Mouse (Mus musculus) hindbrain, embryonic 13.5 days (tissue): ENCODE measurements around the gene Rai14. TPM values are rescaled to one million over a fixed set of nuclear protein-coding genes. Genes with fewer than 3 reads are reported as not detected.

Experiments used
- ATAC-seq: fragments of 200-750 bp; cut with Nextera tagmentation; 2 replicates; pipeline ENCODE4 v1.8.0; 2017; ENCODE audit warnings: moderate TSS enrichment; ENCODE audit not compliant: low FRiP score
- H3K27ac ChIP-seq: fragments of 300-500 bp; sonication (generic); 2 replicates; pipeline ENCODE4 v1.5.1; 2015; ENCODE audit warnings: inconsistent platforms, mild to moderate bottlenecking, moderate library complexity
- H3K27me3 ChIP-seq: fragments of 300-500 bp; sonication (generic); 2 replicates; pipeline ENCODE4 v1.6.1; 2015; ENCODE audit warnings: mild to moderate bottlenecking, inconsistent platforms
- H3K36me3 ChIP-seq: fragments of 300-500 bp; sonication (generic); 2 replicates; pipeline ENCODE4 v1.6.1; 2015; ENCODE audit warnings: mild to moderate bottlenecking, inconsistent platforms
- H3K4me1 ChIP-seq: fragments of 300-500 bp; sonication (generic); replicated peaks from 2 replicates; pipeline ENCODE4 v1.6.1; 2015; ENCODE audit warnings: inconsistent platforms
- H3K4me2 ChIP-seq: fragments of 300-500 bp; sonication (generic); 2 replicates; pipeline ENCODE4 v1.6.1; 2015; ENCODE audit warnings: inconsistent platforms, mild to moderate bottlenecking, moderate library complexity
- H3K4me3 ChIP-seq: fragments of 300-500 bp; sonication (generic); 2 replicates; pipeline ENCODE4 v1.5.1; 2015; ENCODE audit warnings: mild to moderate bottlenecking, inconsistent platforms
- H3K9ac ChIP-seq: fragments of 300-500 bp; sonication (generic); 2 replicates; pipeline ENCODE4 v1.6.1; 2015; ENCODE audit warnings: mild to moderate bottlenecking, inconsistent platforms
- H3K9me3 ChIP-seq: fragments of 300-500 bp; sonication (generic); 2 replicates; pipeline ENCODE4 v1.6.1; 2016; ENCODE audit warnings: inconsistent platforms
- WGBS: fragments of 180-500 bp; shearing (Covaris S2); methylation state at CpG from one replicate; pipeline ENCODE4 v1.1.7; 2015; 5-methylcytosine and 5-hydroxymethylcytosine counted together
- polyA plus RNA-seq: library from polyadenylated mRNA; unstranded; fragments of >200 nt; fragmentation: Nextera tagmentation; extraction: Ambion mirVana; gene quantifications from 2 replicates; pipeline ENCODE4 v1.2.1, GENCODE M21; 2015

Rai14 gene
- polyA plus RNA-seq, 1 experiment from 2014 or later, result 19.1 TPM

DNA sequence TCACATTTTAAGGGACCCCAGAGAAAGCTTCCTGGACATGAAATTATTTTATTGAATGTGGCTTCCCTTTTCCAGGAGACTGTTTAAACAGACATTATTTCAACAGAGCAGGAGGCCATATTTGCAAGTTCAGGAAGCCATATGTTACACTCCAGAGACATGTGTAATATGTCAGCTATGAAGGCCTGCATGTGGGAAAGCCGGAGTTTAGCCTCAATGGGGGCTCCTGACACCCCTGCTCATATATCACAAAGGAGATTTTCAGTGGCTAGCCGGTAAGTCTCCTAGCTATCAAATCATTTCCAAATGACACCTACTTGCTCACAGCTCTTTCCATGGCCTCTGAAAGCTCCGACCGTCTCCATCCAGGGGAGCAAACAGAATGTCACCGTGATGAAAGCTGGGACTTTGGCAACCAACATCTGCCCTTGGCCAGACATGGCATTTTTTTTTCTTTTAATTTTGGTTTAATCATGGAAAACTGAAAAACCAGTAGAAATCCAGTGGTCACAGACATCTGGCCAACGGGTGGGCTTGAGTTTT lies 77.1 kb downstream of the Rai14 start:
- Histone ChIP-seq H3K9ac (no peak overlapping the region), H3K36me3 (0 out of 2 replicates have a peak, but pooled peaks cover 3% of the 10 kb centered on the region), H3K4me1 (peaks cover 19% of the 10 kb centered on the region), H3K9me3 (no peaks in the 10 kb centered on the region), H3K27me3 (no peaks in the 10 kb centered on the region), H3K4me2 (no peak overlapping the region), H3K4me3 (no peak overlapping the region), H3K27ac (no peak overlapping the region)
- WGBS, result 73% methylated on average over 6 of the region's 6 CpGs
- no peak for ATAC-seq

DNA sequence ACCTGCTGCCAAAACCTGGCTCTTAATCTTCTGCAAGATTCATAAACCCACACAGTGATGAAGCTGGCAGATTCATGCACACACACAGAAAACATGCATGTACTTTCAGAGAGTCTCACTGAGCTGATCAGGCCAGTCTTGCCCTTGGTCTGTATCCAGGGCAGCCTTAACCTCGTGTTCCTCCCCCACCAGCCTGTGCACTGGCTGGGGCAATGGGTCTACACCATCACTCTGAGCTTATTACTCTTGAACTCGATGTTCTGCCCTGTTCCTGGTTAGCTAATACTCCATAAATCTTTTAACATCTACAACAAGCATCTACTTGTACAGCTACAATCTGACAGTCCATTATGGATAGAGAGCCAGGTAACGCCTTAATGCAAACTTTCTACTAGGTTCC lies 77.6 kb downstream of the Rai14 start:
- no peaks in the 10 kb centered on the region for H3K9me3 ChIP-seq
- H3K4me1 ChIP-seq, result peaks cover 18% of the 10 kb centered on the region
- no peak overlapping the region for H3K4me3 ChIP-seq
- WGBS, result 89% methylated on average over 3 of the region's 3 CpGs
- no peaks in the 10 kb centered on the region for H3K27me3 ChIP-seq
- no peak overlapping the region for H3K9ac ChIP-seq
- H3K27ac ChIP-seq, result no peak overlapping the region
- H3K36me3 ChIP-seq, result peaks cover 7% of the 10 kb centered on the region
- no peak for ATAC-seq
- no peak overlapping the region for H3K4me2 ChIP-seq

DNA sequence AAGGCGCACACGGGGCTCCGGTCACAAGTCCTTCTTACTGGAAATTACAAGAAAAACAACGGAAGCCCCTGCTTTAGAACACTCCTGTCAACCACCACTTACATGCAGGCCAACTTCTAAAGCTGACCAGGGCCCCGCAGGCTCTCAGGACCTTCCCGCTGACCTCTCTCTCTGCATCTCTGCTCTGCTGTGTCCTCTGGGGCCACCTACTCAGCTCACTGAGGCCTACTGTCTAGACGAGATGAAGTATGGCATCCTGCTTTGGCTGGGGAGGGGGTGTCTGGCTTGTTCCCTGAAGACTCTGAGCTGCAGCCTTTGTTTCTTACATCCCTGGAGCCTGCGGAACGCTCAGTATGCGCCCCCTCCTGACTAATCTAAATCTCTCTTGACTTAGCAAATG lies 79.3 kb downstream of the Rai14 start:
- Histone ChIP-seq H3K4me1 (peaks cover 18% of the 10 kb centered on the region), H3K9me3 (no peaks in the 10 kb centered on the region), H3K36me3 (peaks cover 7% of the 10 kb centered on the region), H3K9ac (no peak overlapping the region), H3K4me2 (no peak overlapping the region), H3K4me3 (no peak overlapping the region), H3K27me3 (no peaks in the 10 kb centered on the region), H3K27ac (peak overlapping the region; percentile 61)
- 37% methylated on average over 10 of the region's 10 CpGs for WGBS
- ATAC-seq, result no peak

DNA sequence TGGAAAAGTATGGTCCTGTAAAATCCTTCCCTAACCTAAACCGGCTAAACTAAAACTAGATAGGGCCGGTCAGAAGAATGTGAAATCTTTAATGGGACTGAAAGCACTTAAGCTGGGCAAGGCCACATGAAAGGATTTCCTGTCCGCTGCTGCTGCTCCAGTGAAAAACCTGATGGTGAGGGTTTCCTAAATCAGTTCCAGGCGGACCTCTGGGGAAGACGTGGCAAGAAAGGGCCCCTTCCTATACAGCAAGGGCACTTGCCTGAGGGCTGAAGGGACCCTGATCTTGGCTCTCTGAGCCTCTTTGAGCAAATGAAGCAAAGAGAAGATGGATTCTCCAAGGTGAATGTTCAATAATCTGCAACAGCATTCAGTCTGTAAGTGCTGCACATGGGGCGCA lies 80.2 kb downstream of the Rai14 start:
- H3K27ac ChIP-seq, result no peak overlapping the region; the same call in 1 of the 2 replicates
- no peaks in the 10 kb centered on the region for H3K9me3 ChIP-seq
- no peak overlapping the region for H3K9ac ChIP-seq
- WGBS, result 74% methylated on average over 6 of the region's 6 CpGs
- H3K4me1 ChIP-seq, result peaks cover 18% of the 10 kb centered on the region
- no peak overlapping the region for H3K4me3 ChIP-seq
- no peaks in the 10 kb centered on the region for H3K27me3 ChIP-seq
- ATAC-seq, result no peak
- no peak overlapping the region for H3K4me2 ChIP-seq
- H3K36me3 ChIP-seq, result peaks cover 7% of the 10 kb centered on the region

DNA sequence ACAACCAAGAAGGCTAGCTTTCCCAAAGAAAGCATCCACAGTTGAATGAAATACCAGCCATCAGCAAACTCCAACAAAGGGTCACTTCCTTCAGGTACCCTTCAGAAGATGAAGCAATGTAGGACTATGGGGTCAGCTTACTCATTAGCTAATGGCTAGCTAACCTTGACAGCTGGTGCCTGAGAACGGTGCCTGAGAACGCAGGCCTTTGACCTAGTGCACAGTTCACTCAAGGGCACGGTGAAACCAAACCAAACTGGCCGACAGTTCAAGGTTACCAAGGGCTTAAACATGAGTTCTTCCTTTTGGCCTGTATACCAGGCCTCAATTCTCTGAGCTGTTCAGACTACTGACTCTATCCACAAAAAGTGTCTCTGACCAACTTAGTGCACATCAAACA lies 81.0 kb downstream of the Rai14 start:
- 90% methylated on average over 4 of the region's 4 CpGs for WGBS
- no peak overlapping the region for H3K4me2 ChIP-seq
- no peak for ATAC-seq

DNA sequence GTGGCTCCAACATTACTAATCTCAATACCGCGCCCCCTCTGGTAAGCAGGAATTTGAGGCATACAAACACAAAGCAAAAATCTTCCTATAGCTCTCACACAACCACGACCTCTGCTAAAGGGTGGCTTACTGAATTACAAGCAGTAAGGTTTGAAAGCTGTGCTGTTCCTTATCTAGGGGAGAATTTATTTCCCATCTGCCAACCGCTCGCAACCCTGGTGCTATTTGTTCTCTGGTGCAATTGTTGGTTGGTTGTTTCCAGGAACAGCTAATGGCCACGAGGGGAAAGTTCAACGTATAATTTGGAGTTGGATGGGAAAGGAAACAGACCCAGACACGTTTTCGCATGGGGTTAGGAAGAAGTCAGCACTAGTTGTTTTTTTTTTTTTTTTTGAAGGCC lies 81.8 kb downstream of the Rai14 start:
- Histone ChIP-seq H3K9me3 (no peaks in the 10 kb centered on the region), H3K9ac (no peak overlapping the region), H3K27me3 (no peaks in the 10 kb centered on the region), H3K27ac (no peak overlapping the region), H3K4me2 (no peak overlapping the region), H3K4me1 (peaks cover 18% of the 10 kb centered on the region), H3K36me3 (peaks cover 7% of the 10 kb centered on the region), H3K4me3 (no peak overlapping the region)
- WGBS, result 85% methylated on average over 9 of the region's 9 CpGs
- no peak for ATAC-seq

More for the DNA sequence above, 81.0 kb downstream of the Rai14 start:
- Histone ChIP-seq H3K4me1 (peaks cover 18% of the 10 kb centered on the region), H3K27me3 (no peaks in the 10 kb centered on the region), H3K9me3 (no peaks in the 10 kb centered on the region), H3K4me3 (no peak overlapping the region), H3K27ac (no peak overlapping the region), H3K9ac (no peak overlapping the region), H3K36me3 (peaks cover 7% of the 10 kb centered on the region)

DNA sequence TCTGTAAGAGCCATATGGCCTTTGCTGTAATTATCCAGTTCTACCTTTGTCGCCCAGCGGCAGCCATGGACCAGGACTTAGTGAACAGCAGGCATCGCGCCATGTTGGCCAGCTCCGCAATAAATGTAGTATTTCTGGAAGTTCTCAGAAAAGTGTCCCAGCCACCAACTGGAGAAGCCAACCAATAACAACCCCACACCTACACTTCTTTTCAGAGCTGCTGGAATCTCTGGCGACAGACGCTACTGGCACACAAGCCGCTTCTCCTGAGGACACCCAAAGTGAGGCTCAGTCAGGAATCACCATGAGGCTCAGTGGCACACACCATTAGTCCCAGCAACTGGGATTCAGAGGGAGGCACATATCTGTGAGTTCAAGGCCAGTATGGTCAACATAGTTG lies 82.4 kb downstream of the Rai14 start:
- peaks cover 7% of the 10 kb centered on the region for H3K36me3 ChIP-seq
- no peak overlapping the region for H3K4me3 ChIP-seq
- H3K27me3 ChIP-seq, result no peaks in the 10 kb centered on the region
- no peak overlapping the region for H3K9ac ChIP-seq
- no peak for ATAC-seq
- WGBS, result 98% methylated on average over 8 of the region's 8 CpGs
- H3K4me2 ChIP-seq, result no peak overlapping the region
- H3K27ac ChIP-seq, result no peak overlapping the region
- H3K4me1 ChIP-seq, result peaks cover 18% of the 10 kb centered on the region
- H3K9me3 ChIP-seq, result no peaks in the 10 kb centered on the region

DNA sequence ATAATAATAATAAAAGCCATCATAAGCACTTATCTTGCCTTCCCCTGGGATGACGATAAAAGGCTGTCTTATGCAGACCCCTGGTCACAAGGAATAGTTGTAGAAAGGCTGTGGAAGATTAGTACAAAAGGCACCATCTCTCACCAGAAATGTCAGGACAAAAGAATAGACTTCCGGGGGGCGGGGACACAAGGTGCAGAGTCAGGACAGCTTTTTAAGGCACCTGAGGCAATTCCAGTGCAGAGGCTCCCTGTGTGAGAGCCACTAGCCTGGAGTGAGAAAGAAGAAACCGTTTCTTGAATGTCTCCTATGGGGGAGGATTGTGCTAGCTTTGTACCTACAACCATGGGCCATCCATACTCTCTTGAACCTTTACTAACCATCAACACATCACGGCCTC lies 82.9 kb downstream of the Rai14 start:
- Histone ChIP-seq H3K9me3 (no peaks in the 10 kb centered on the region), H3K27me3 (no peaks in the 10 kb centered on the region), H3K36me3 (peaks cover 7% of the 10 kb centered on the region), H3K4me3 (no peak overlapping the region), H3K4me1 (peaks cover 18% of the 10 kb centered on the region), H3K9ac (no peak overlapping the region), H3K27ac (no peak overlapping the region), H3K4me2 (no peak overlapping the region)
- no peak for ATAC-seq
- 93% methylated on average over 5 of the region's 5 CpGs for WGBS

DNA sequence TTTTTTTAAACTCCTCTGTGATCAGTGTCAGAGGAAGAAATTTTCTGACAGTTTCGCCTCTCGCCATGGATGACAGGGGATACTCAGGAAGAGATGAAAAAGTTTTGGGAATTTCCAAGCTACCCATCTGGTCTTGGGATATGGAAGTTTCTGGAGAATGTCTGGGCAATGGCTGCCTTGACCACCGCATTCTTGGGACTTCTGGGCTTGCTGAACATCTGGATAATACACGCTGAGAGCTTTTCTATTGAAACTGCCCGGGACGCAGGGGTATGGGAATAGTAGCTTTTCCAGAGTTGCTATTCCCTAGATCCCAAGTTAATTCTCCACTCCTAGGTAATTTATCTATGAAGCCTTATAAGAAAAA lies 85.5 kb downstream of the Rai14 start:
- H3K4me1 ChIP-seq, result peaks cover 1% of the 10 kb centered on the region; the same call in 1 of the 2 replicates
- H3K36me3 ChIP-seq, result peaks cover 7% of the 10 kb centered on the region
- H3K9me3 ChIP-seq, result no peaks in the 10 kb centered on the region
- WGBS, result 87% methylated on average over 6 of the region's 6 CpGs
- no peak for ATAC-seq
- no peak overlapping the region for H3K27ac ChIP-seq
- no peak overlapping the region for H3K4me3 ChIP-seq
- no peak overlapping the region for H3K9ac ChIP-seq
- H3K4me2 ChIP-seq, result no peak overlapping the region
- no peaks in the 10 kb centered on the region for H3K27me3 ChIP-seq

DNA sequence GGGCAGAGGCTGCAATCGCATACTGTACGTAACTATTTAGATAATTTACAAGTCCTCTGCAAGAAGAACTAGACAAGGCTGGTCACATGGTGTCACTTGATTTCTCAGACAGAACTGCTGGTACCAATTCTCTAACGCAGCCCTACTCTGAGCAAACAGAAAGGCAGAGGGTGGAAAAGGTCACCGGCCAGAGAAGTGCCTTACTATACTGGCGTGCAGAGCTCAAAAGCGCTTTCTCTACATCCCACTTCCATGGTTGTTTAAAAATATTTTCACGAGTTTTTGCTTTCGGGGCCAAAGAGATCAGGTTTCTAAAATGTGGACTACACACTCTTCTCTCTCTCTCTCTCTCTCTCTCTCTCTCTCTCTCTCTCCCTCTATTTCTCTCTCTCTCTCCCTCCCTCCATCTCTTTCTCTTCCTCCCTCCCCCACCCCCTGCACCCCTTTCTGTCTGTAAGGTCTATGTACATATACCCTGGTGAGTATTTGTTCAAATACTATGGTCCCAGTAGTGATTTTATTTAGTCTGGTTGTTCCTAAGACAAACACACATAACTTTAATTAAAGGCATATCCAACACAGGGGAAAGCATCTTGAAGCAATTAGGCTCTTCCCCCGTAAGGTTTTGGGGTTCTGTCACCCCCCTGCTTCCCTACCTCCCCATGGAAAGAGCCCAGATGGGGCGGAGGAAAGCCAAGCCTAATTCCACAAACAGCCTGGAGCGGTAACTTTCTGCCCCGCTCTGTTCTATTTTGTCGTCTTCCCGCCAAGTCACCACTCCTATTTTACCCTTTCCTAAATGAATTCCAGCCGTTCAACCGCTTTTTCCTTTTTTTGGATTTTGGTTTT lies 86.1 kb downstream of the Rai14 start:
- peaks cover 7% of the 10 kb centered on the region for H3K36me3 ChIP-seq
- H3K4me3 ChIP-seq, result no peak overlapping the region
- 83% methylated on average over 16 of the region's 16 CpGs for WGBS
- H3K27me3 ChIP-seq, result no peaks in the 10 kb centered on the region
- no peak for ATAC-seq
- H3K4me1 ChIP-seq, result peaks cover 8% of the 10 kb centered on the region
- H3K27ac ChIP-seq, result no peak overlapping the region
- H3K9me3 ChIP-seq, result no peaks in the 10 kb centered on the region
- no peak overlapping the region for H3K9ac ChIP-seq
- no peak overlapping the region for H3K4me2 ChIP-seq

DNA sequence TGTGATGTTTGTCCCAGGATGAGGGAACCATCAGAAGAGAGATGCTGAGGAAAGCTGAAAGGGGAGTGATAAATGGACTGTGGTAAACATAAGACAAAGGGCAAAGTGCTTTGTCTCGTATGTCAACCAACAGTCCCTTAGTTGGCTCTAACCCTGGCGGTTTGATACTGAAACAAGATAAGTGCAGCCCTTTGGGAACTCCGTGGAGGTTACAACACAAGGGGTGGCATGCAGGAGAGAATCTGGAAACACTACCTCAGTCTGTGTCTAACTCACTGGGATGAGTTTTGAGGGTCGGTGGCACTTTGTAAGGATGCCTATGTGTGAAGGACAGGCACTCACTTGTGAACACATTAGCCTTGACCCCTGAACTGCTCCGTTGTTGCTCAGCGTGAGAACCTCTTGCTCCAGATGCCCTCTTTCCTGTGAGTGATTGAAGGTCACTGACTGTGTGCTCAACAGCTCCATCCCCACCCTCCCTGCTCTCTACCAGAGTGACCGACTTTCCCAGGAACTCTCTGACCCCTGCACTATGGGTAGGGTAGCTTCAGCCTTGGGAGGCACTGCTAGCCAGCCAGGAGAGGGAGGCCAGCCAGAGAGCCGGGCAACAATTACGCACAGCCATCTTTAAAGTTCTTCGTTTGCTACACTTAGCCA lies 90.7 kb downstream of the Rai14 start:
- Histone ChIP-seq H3K27me3 (no peaks in the 10 kb centered on the region), H3K4me2 (no peak overlapping the region), H3K36me3 (peaks cover 2% of the 10 kb centered on the region; the same call in 1 of the 2 replicates), H3K9ac (no peak overlapping the region), H3K4me3 (no peak overlapping the region), H3K9me3 (no peaks in the 10 kb centered on the region), H3K27ac (no peak overlapping the region), H3K4me1 (peaks cover 10% of the 10 kb centered on the region)
- whole genome bisulfite sequencing, result 20% methylated on average over 10 of the region's 10 CpGs
- no peak for ATAC-seq

DNA sequence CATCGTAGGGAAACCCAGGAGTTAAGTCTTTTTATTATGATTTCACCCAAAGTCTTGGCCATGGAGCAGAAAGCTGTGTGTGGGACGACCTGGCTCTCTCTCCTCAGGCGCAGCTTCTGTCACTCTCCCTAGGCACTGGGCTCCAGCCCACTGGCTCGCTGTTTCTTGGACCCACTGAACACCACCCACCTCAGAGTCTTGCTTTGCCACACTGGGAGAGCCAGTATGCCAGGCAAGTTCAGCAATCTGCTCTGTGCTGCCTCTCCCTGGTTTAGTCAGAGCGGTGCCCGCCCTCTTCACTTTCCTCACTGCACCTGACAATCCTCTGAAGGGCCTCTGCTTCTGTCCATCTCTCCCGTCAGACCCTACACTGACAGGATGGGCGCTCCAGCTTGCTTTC lies 93.2 kb downstream of the Rai14 start:
- no peak for ATAC-seq
- Histone ChIP-seq H3K9ac (no peak overlapping the region), H3K4me3 (no peak overlapping the region), H3K9me3 (no peaks in the 10 kb centered on the region), H3K4me1 (peaks cover 10% of the 10 kb centered on the region), H3K36me3 (peaks cover 4% of the 10 kb centered on the region; the same call in 1 of the 2 replicates), H3K27ac (no peak overlapping the region), H3K27me3 (no peaks in the 10 kb centered on the region), H3K4me2 (no peak overlapping the region)
- 90% methylated on average over 8 of the region's 8 CpGs for WGBS
